12 mouse cellular contexts compared by ENCODE assay signal in genomic region chr7:78886496-78886895, GRCm38 (mm10). TPM values are rescaled to one million over a fixed set of nuclear protein-coding genes. Genes with fewer than 3 reads are reported as not detected.
DNase-seq lines count a peak whose midpoint lies in the region; ATAC-seq and TF ChIP-seq lines count a peak whose summit lies in the region.
"Had no signal": no experiment of that assay in that cellular context is flagged by ENCODE, and none has a peak within 500 bp of the region (broad histone marks: within the 10 kb centered on the region; RNA-seq: fewer than 3 reads in every experiment).

No protein-coding gene starts in this region.

- peak overlapping the region; percentile 58 for H3K4me2 ChIP-seq in forebrain, embryonic 13.5 days
- peak overlapping the region; percentile 49 for H3K4me2 ChIP-seq in hindbrain, embryonic 16.5 days (ENCODE audit: low read length)
- peak overlapping the region; percentile 70 for H3K4me2 ChIP-seq in midbrain, postnatal 0 days (ENCODE audit: low read depth, low read length, poor library complexity, severe bottlenecking)
- H3K4me2 ChIP-seq: kidney, embryonic 15.5 days; limb, embryonic 13.5 days; lung, embryonic 15.5 days had no signal

- H3K27ac ChIP-seq in forebrain, embryonic 13.5 days, result peak overlapping the region; percentile 87
- H3K27ac ChIP-seq in hindbrain, embryonic 16.5 days (ENCODE audit: low read depth, low read length), result peak overlapping the region; percentile 63
- H3K27ac ChIP-seq in midbrain, postnatal 0 days (ENCODE audit: low read depth, low read length), result no peak overlapping the region
- H3K27ac ChIP-seq: kidney, embryonic 15.5 days; limb, embryonic 13.5 days; lung, embryonic 15.5 days had no signal

- no peak; the same call in 1 of the 2 replicates for ATAC-seq in forebrain, embryonic 13.5 days
- no peak for ATAC-seq in hindbrain, embryonic 16.5 days
- ATAC-seq in midbrain, postnatal 0 days (ENCODE audit: low FRiP score), result no peak
- no peak for ATAC-seq in megakaryocyte progenitor cell, adult 5-6 weeks (replicated peaks; ENCODE audit: poor library complexity)

- no peaks in the 10 kb centered on the region for H3K9me3 ChIP-seq in forebrain, embryonic 13.5 days (replicated peaks)
- H3K9me3 ChIP-seq in hindbrain, embryonic 16.5 days (ENCODE audit: control insufficient read depth, low read length), result no peaks in the 10 kb centered on the region
- H3K9me3 ChIP-seq in midbrain, postnatal 0 days (ENCODE audit: low read length), result no peaks in the 10 kb centered on the region
- H3K9me3 ChIP-seq: kidney, embryonic 15.5 days; limb, embryonic 13.5 days; lung, embryonic 15.5 days had no signal

- WGBS in forebrain, embryonic 13.5 days, result 7% methylated on average over 4 of the region's 4 CpGs
- 18% methylated on average over 4 of the region's 4 CpGs for WGBS in hindbrain, embryonic 16.5 days
- 13% methylated on average over 4 of the region's 4 CpGs for WGBS in midbrain, postnatal 0 days

- no peaks in the 10 kb centered on the region for H3K36me3 ChIP-seq in forebrain, embryonic 13.5 days (ENCODE audit: poor library complexity, severe bottlenecking)
- no peaks in the 10 kb centered on the region for H3K36me3 ChIP-seq in hindbrain, embryonic 16.5 days (ENCODE audit: control insufficient read depth, insufficient read depth, low read length)
- H3K36me3 ChIP-seq in midbrain, postnatal 0 days (ENCODE audit: insufficient read depth, low read length), result peaks cover 5% of the 10 kb centered on the region; the same call in 1 of the 2 replicates
- H3K36me3 ChIP-seq: kidney, embryonic 15.5 days; limb, embryonic 13.5 days; lung, embryonic 15.5 days had no signal

- peaks cover 13% of the 10 kb centered on the region for H3K27me3 ChIP-seq in forebrain, embryonic 13.5 days
- H3K27me3 ChIP-seq in hindbrain, embryonic 16.5 days (replicated peaks; ENCODE audit: control insufficient read depth, insufficient read depth, low read length), result no peaks in the 10 kb centered on the region
- H3K27me3 ChIP-seq in midbrain, postnatal 0 days (ENCODE audit: insufficient read depth, low read length), result no peaks in the 10 kb centered on the region

- TF ChIP-seq POLR2A in brain, embryonic 14.5 days (IDR thresholded peaks at IDR 0.05; ENCODE audit: borderline replicate concordance, extremely low read depth, insufficient read depth, insufficient read length, poor library complexity, severe bottlenecking), result no peak

- H3K4me3 ChIP-seq in forebrain, embryonic 13.5 days, result peak overlapping the region; percentile 27
- H3K4me3 ChIP-seq in hindbrain, embryonic 16.5 days (ENCODE audit: low read length), result peak overlapping the region; percentile 26
- H3K4me3 ChIP-seq in midbrain, postnatal 0 days (ENCODE audit: low read depth, low read length), result peak overlapping the region; percentile 69; the same call in 1 of the 2 replicates
- H3K4me3 ChIP-seq: kidney, embryonic 15.5 days; limb, embryonic 13.5 days; lung, embryonic 15.5 days had no signal

- DNase-seq in brain, embryonic 14.5 days (ENCODE audit: low read depth), result peak; percentile 87
- peak; percentile 51 for DNase-seq in midbrain, postnatal 0 days (ENCODE audit: low spot score)
- DNase-seq in spleen, postnatal 36 days (ENCODE audit: low spot score in 2 of 2), result no peak
- no peak for DNase-seq in adipocyte (ENCODE audit: low spot score)
- DNase-seq in frontal cortex, adult 2 months (ENCODE audit: extremely low spot score in 1 of 2, low spot score in 1 of 2), result no peak
- DNase-seq: cerebellum, postnatal 14 days had no signal

- H3K4me1 ChIP-seq in forebrain, embryonic 13.5 days, result peaks cover 58% of the 10 kb centered on the region
- peaks cover 37% of the 10 kb centered on the region for H3K4me1 ChIP-seq in hindbrain, embryonic 16.5 days (ENCODE audit: control insufficient read depth, insufficient read depth, low read depth, low read length)
- H3K4me1 ChIP-seq in midbrain, postnatal 0 days (ENCODE audit: insufficient read depth, low read length), result peaks cover 21% of the 10 kb centered on the region; the same call in 1 of the 2 replicates

- peak overlapping the region; percentile 60 for H3K9ac ChIP-seq in forebrain, embryonic 13.5 days
- H3K9ac ChIP-seq in hindbrain, embryonic 16.5 days (ENCODE audit: low read depth, low read length), result 0 out of 2 replicates have a peak overlapping the region, but pooled peaks have one; percentile 23
- H3K9ac ChIP-seq in midbrain, postnatal 0 days (replicated peaks; ENCODE audit: low read length, poor library complexity, severe bottlenecking), result no peak overlapping the region
- H3K9ac ChIP-seq: kidney, embryonic 15.5 days; limb, embryonic 13.5 days; lung, embryonic 15.5 days had no signal

- no peak for TF ChIP-seq CTCF in brain, embryonic 14.5 days (IDR thresholded peaks at IDR 0.05; ENCODE audit: borderline replicate concordance, extremely low read depth, insufficient read depth, insufficient read length)
- no peak for TF ChIP-seq CTCF in midbrain, postnatal 0 days (IDR thresholded peaks at IDR 0.05)

RNA-seq across cellular contexts. Expression of gene Aen, which starts 9.2 kb away (rescaled TPM):
- polyA plus RNA-seq in brain, embryonic 14.5 days (2012; rRNA removed), result 34.3 and 34.7 TPM in 2 replicates
- polyA plus RNA-seq in forebrain, embryonic 13.5 days (2015; fragmentation: Nextera tagmentation; extraction: Ambion mirVana), result 57.2 and 61.5 TPM in 2 replicates
- 57.7 and 65.3 TPM in 2 replicates for polyA plus RNA-seq in hindbrain, embryonic 16.5 days (2015; fragmentation: Nextera tagmentation; extraction: Ambion mirVana)
- 31.2 and 40.3 TPM in 2 replicates for total RNA-seq in midbrain, postnatal 0 days (2014; rRNA removed)
- 48.5 and 53.2 TPM in 2 replicates for polyA plus RNA-seq in midbrain, postnatal 0 days (2015; fragmentation: Nextera tagmentation; extraction: Ambion mirVana)
- total RNA-seq in megakaryocyte progenitor cell, adult 5-6 weeks (2015), result 14.8 and 15.1 TPM in 2 replicates
- 39.7 and 46.6 TPM in 2 replicates for total RNA-seq in megakaryocyte progenitor cell, adult 5-6 weeks (2017)
- 23.0 and 24.1 TPM in 2 replicates for polyA plus RNA-seq in frontal cortex, adult 2 months (2012; rRNA removed)

RNA-seq across cellular contexts. Expression of gene Isg20, which starts 26.7 kb away (rescaled TPM):
- polyA plus RNA-seq in brain, embryonic 14.5 days (2012; rRNA removed), result 1.4 and 1.8 TPM in 2 replicates
- 0.52 TPM in 1 of 2 replicates, not detected in the other for polyA plus RNA-seq in forebrain, embryonic 13.5 days (2015; fragmentation: Nextera tagmentation; extraction: Ambion mirVana)
- polyA plus RNA-seq in hindbrain, embryonic 16.5 days (2015; fragmentation: Nextera tagmentation; extraction: Ambion mirVana), result 1.6 and 2.1 TPM in 2 replicates
- total RNA-seq in midbrain, postnatal 0 days (2014; rRNA removed), result 1.2 and 4.9 TPM in 2 replicates
- 0.57 and 1.4 TPM in 2 replicates for polyA plus RNA-seq in midbrain, postnatal 0 days (2015; fragmentation: Nextera tagmentation; extraction: Ambion mirVana)
- total RNA-seq in megakaryocyte progenitor cell, adult 5-6 weeks (2015), result 25.3 and 35.0 TPM in 2 replicates
- 7.7 and 8.0 TPM in 2 replicates for total RNA-seq in megakaryocyte progenitor cell, adult 5-6 weeks (2017)
- 3.1 and 4.7 TPM in 2 replicates for polyA plus RNA-seq in frontal cortex, adult 2 months (2012; rRNA removed)

RNA-seq across cellular contexts. Expression of gene Det1, which starts 39.4 kb away (rescaled TPM):
- 16.1 and 22.9 TPM in 2 replicates for polyA plus RNA-seq in brain, embryonic 14.5 days (2012; rRNA removed)
- polyA plus RNA-seq in forebrain, embryonic 13.5 days (2015; fragmentation: Nextera tagmentation; extraction: Ambion mirVana), result 19.0 and 21.0 TPM in 2 replicates
- polyA plus RNA-seq in hindbrain, embryonic 16.5 days (2015; fragmentation: Nextera tagmentation; extraction: Ambion mirVana), result 9.9 and 12.1 TPM in 2 replicates
- total RNA-seq in midbrain, postnatal 0 days (2014; rRNA removed), result 12.1 and 13.2 TPM in 2 replicates
- 5.8 and 6.2 TPM in 2 replicates for polyA plus RNA-seq in midbrain, postnatal 0 days (2015; fragmentation: Nextera tagmentation; extraction: Ambion mirVana)
- total RNA-seq in megakaryocyte progenitor cell, adult 5-6 weeks (2015), result 16.1 and 19.3 TPM in 2 replicates
- total RNA-seq in megakaryocyte progenitor cell, adult 5-6 weeks (2017), result 14.0 and 15.5 TPM in 2 replicates
- 6.5 and 7.0 TPM in 2 replicates for polyA plus RNA-seq in frontal cortex, adult 2 months (2012; rRNA removed)

Comparison
In these comparisons a context has a peak if more than half of its experiments do, and no peak if none do; other contexts are left out.
1. DNase-seq: peak in brain, embryonic 14.5 days (single experiment) and midbrain, postnatal 0 days (single experiment); none in spleen, postnatal 36 days (0 of 2), adipocyte (single experiment) and frontal cortex, adult 2 months (0 of 2).
2. Peak in every context shown above with its lines, with median percentiles within 50 percentile points of each other: H3K4me2 ChIP-seq and H3K4me3 ChIP-seq.